Mouse (Mus musculus) effector memory CD4-positive, alpha-beta T cell, adult 5 months (primary cell): ENCODE results near the gene Dync1li1. TPM values are rescaled to one million over a fixed set of nuclear protein-coding genes. Genes with fewer than 3 reads are reported as not detected.

Experiments
- polyA plus RNA-seq: library from polyadenylated mRNA; unstranded; fragments of 100-300 nt; shearing (Covaris generic); gene quantifications from one replicate; pipeline ENCODE4 v1.2.1, GENCODE M21; 2017

The Dync1li1 gene
- polyA plus RNA-seq: 62.5 TPM

DNA sequence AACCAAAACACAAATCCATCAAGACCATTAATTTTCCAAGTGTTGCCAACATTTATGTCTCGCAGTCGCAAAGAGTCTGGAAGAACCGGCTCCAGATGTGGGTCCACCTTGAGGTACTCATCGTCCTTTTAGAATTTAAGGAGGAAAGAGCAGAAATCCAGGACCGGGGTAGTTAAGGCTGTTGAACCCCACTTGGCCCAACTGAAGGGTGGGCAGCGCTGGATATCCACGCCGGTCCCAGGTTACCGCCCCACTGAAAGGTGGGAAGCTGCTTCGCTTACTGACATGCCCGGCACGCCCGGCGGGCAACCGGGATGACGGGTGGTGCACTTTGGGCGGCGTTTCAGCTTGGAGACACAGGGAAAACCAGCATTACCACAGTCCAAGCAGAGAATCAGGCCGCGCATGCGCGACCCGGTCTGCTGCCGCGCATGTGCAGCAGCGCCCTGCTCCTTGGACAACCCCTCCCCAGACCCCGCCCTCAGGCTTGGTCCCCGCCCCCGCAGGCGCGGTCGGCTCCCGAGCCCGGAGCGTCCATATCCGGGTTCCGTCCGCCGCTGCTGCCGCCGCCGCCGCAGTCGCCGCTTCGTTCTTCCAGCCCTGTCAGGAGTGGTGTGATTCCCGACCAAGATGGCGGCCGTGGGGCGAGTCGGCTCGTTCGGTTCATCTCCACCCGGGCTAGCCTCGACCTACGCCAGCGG is at the start of gene Dync1li1:
Gene Dync1li1 (plus strand): TSS at position 539 of the 701 bp plus-strand sequence.

DNA sequence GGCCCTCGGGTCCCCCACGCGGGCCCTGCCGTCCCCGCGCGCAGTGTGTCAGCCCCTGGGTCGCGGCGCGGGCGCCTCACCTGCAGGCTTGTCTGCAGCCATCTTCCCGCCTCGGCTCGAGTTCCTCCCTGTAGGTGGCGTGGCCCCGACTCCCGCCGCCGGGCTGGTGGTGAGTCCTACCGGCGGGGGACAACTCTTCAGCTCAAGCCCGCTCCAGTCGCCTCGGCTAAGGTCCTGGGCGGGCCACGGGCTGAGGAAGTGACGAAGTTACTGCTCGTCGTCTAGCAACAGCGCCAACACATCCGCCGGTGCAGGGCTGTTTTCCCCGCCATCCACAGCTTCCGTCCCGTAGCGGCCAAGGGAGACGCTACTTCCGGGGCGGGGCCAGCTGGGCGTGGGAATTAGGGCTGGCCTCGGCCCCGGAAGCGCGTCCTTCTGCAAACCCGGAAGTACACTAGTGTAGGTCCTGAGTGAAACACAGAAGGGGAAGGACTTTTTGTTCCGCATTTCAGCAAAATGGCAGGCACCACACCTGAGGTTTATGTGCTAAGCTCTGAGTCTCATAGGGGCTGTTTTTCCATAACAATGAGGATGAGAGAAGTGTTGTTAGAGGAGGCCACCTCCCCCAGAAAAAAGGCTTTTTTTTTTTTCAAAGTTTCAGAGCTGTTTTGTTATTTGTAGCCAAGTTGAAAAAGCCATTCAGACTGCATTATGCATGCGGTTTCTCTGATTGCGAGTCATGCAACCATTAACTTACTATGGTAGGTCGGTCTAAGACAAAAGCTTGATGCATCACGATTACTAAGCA is 48.5 kb upstream of the Dync1li1 start, which contains the start of gene Cnot10:
Gene Cnot10 (minus strand): TSS at position 346 of the 808 bp plus-strand sequence.

GRCm38 (mm10) chr9:114731011-114731755 is 42.6 kb downstream of the Dync1li1 start, which contains the start of gene Cmtm6:
Cmtm6 (plus strand) TSS chr9:114731116.

Other genes with a start within 250 kb of the Dync1li1 start
- gene Ccr4, start 183.9 kb upstream of the Dync1li1 start, polyA plus RNA-seq: 1.5 TPM
- gene C130032M10Rik, start 173.1 kb upstream of the Dync1li1 start, polyA plus RNA-seq: not detected
- 0.05 TPM for gene Trim71, start 124.4 kb upstream of the Dync1li1 start, polyA plus RNA-seq
- 53.1 TPM for gene Cnot10, start 48.6 kb upstream of the Dync1li1 start, polyA plus RNA-seq
- gene Cmtm6, start 42.3 kb downstream of the Dync1li1 start, polyA plus RNA-seq: 164 TPM
- gene Cmtm7, start 93.1 kb downstream of the Dync1li1 start, polyA plus RNA-seq: 68.1 TPM
- gene Cmtm8, start 155.4 kb downstream of the Dync1li1 start, polyA plus RNA-seq: not detected
- 20.8 TPM for gene Gpd1l, start 245.2 kb downstream of the Dync1li1 start, polyA plus RNA-seq